Mouse (Mus musculus) myocyte (in vitro differentiated cells): Measurements from ENCODE around the gene Aff3.

Experiments
- CEBPB ChIP-seq: IDR thresholded peaks from 2 replicates; pipeline ENCODE4 v1.6.1; 2011; ENCODE audit warnings: mild to moderate bottlenecking, moderate library complexity; ENCODE audit not compliant: poor library complexity, insufficient read depth, severe bottlenecking
- E2F4 ChIP-seq: IDR thresholded peaks from one replicate; pipeline ENCODE4 v1.6.1; 2011; ENCODE audit warnings: mild to moderate bottlenecking, control low read depth, moderate library complexity; ENCODE audit not compliant: insufficient read depth
- MAX ChIP-seq: IDR thresholded peaks from one replicate; pipeline ENCODE4 v1.6.1; 2011; ENCODE audit warnings: low read depth, mild to moderate bottlenecking, control low read depth
- MYOD1 ChIP-seq, 3 experiments: IDR thresholded peaks; one replicate each; pipeline ENCODE4 v1.6.1; 2011; ENCODE audit warnings: control low read depth in 2 of 3, low read depth in 2 of 3, mild to moderate bottlenecking in 2 of 3, moderate library complexity in 1 of 3; ENCODE audit not compliant: insufficient read length in 2 of 3, control insufficient read depth in 1 of 3
- MYOG ChIP-seq, 3 experiments: IDR thresholded peaks; one replicate each; pipeline ENCODE4 v1.6.1; 2011; ENCODE audit warnings: control low read depth in 2 of 3, low read depth in 2 of 3, mild to moderate bottlenecking in 2 of 3; ENCODE audit not compliant: insufficient read length in 2 of 3, control insufficient read depth in 1 of 3, insufficient read depth in 1 of 3
- POLR2A ChIP-seq: IDR thresholded peaks from one replicate; pipeline ENCODE4 v1.6.1; 2011; ENCODE audit warnings: low read depth, mild to moderate bottlenecking, control low read depth, moderate library complexity; ENCODE audit not compliant: insufficient read length
- REST ChIP-seq: IDR thresholded peaks from one replicate; pipeline ENCODE4 v1.6.1; 2011; ENCODE audit warnings: mild to moderate bottlenecking, control low read depth, moderate library complexity; ENCODE audit not compliant: insufficient read depth, insufficient read length
- TCF12 ChIP-seq: IDR thresholded peaks from one replicate; pipeline ENCODE4 v1.6.1; 2011; ENCODE audit warnings: mild to moderate bottlenecking, control low read depth; ENCODE audit not compliant: poor library complexity, insufficient read depth, severe bottlenecking
- TCF3 ChIP-seq: IDR thresholded peaks from one replicate; pipeline ENCODE4 v1.6.1; 2011; ENCODE audit warnings: low read depth, control low read depth; ENCODE audit not compliant: insufficient read length
- USF1 ChIP-seq: IDR thresholded peaks from one replicate; pipeline ENCODE4 v1.6.1; 2011; ENCODE audit warnings: low read depth, mild to moderate bottlenecking, control low read depth, moderate library complexity

GRCm38 (mm10) chr1:38546696-38547095, 118.1 kb downstream of the Aff3 start:
- TF ChIP-seq POLR2A (no peak), TCF3 (no peak), MYOG (IDR thresholded peaks at IDR 0.05; ENCODE audit: control insufficient read depth in 1 of 3, insufficient read depth in 1 of 3, insufficient read length in 2 of 3, low read depth in 2 of 3) (no peak), TCF12 (no peak), REST (no peak), MAX (no peak), MYOD1 (IDR thresholded peaks at IDR 0.05; ENCODE audit: control insufficient read depth in 1 of 3, insufficient read length in 2 of 3, low read depth in 2 of 3) (no peak), USF1 (no peak), E2F4 (no peak), CEBPB (no peak)
